Mouse (Mus musculus): Measurements from ENCODE around the gene Mchr1.
"Not testable (repeated sequence)": the region's sequence is repeated elsewhere in the genome, so short reads cannot be mapped to it uniquely, and the experiment has no call there.

Gene Mchr1

DNA sequence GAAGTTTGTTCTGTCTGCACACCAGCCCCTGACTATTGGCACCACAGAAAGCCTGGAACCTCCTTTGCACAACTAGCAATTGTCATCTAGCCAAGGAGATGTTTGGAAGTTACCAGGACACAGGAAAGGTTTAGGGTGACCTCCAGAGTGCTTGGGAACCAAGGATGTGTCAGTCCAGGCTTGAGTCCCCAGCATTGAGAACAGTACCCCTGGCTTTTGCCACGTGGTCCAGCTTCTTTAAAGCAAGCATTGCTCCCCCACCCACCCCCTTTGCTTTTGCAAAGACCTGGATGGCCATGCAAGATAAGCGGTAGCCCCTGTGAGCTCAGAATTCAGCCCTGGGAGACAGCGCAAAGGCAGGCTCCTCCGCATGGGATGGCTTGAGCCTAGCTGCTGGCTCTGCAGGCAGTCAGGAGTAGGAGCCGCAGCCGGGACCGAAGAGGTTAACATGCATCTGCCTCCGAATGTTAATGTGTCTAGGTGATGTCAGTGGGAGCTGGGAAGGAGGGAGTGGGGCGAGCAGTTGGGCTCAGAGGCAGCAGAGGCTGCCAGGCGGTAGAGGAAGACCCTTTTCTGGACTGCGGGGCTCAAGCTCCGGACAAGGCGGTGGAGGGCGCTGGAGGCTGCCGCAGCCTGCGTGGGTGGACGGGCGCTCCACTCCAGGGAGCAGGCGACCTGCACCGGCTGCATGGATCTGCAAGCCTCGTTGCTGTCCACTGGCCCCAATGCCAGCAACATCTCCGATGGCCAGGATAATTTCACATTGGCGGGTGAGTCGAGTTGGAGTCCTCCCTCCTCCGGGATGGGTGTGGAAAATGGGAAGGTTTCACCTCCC lies at the start of gene Mchr1:
Gene Mchr1, plus strand, starts transcription at position 414 of the 835 bp plus-strand sequence.
- no peak for DNase-seq (ENCODE audit: low read depth)

DNA sequence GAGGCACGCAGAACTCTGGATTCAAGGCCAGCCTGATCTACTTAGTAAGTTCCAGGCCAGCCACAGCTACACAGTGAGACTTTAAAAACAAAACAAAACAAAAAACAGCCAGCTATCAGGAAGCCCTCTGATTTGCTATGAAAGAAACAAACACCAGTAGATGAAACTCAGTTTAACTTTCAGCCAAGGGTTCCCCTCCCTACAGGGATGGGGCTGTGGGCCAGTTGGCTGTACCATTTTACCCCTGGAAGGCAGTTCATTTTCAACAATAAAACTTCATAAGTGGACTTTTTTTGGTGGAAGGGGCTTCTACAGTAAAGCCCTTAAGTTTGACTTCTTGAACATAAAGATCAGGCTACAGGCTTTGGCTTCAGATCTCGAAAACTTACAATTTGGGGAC lies 46.2 kb upstream of the Mchr1 start:
- no peak for DNase-seq (ENCODE audit: low read depth)

DNA sequence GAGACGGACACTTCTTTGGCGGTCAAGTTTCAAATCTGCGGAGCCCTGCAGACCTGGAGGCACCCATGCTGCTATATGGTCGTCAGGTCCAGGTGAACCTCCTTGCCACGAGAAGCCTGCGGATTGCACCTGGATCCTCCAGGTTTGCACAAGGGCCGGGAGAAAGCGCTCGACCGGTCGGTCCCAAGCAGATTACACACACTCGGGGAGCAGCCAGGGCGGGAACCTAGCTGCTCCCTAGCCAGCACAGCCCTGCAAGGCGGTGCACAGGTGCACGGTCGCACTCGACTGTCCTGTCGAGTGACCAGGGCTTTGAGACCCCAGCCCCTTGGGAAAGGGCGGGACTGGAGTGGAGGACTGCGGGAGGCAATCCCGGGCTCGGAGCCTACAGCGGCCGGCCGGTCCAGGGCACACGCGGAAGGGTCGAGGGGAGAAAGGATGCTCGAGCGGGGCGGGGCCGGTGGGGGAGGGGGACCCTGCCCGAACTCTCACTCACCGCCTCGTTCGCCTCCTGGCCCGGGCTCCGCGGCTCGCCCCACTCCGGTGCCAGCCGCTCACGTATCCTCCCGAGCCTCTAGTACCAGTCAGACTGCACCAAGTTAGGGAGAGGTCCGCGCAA lies 45.2 kb upstream of the Mchr1 start:
- DNase-seq (ENCODE audit: low read depth) = peak; percentile 55

DNA sequence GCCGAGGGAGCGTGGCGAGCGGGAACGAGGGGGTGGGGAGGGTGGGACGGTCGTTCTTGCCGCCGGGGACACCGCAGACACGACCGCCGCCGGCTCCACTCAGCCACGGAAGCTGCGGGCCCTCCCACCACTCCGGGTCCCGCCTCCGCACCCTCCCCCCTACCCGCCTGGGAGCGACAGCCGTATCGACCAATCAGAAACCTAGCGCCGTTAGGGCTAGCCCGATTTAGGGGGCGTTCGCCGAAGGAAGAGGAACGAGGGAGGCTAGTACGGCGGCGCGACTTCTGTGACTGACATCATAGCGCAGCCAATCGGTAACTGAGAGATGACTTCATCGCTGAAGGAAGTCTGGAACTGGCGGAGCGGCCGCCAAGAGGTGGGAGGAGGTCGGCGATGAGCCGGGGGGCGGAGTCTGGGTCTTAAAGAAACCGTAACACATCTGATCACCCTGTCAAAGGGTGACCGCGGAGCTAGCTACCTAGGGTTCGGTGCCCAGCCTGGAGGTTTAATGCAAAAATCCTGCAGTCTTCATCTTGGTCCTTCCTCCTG lies 44.6 kb upstream of the Mchr1 start, which contains the start of gene Mrtfa:
Gene Mrtfa, minus strand, starts transcription at position 128 of the 549 bp plus-strand sequence.
- peak; percentile 99 for DNase-seq (ENCODE audit: low read depth)

DNA sequence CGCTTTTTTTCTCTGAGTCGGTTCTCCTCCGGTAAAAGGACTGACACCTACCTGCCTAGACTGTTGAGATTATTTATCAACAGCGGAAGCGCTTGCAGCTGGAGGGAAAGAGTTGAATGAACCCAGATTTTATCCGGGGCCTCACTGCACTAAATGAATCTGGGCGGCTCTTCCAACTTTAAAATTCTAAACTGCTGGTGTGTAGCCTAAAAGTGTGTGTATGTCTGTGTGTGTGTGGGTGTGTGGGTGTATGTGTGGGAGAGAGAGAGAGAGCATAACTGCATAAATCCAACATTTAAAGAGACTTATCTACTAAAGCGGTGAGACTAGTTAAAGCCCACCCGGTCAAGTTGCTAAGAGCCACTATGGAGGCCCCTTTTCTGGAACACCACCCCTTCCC lies 44.0 kb upstream of the Mchr1 start:
- no peak for DNase-seq (ENCODE audit: low read depth)

DNA sequence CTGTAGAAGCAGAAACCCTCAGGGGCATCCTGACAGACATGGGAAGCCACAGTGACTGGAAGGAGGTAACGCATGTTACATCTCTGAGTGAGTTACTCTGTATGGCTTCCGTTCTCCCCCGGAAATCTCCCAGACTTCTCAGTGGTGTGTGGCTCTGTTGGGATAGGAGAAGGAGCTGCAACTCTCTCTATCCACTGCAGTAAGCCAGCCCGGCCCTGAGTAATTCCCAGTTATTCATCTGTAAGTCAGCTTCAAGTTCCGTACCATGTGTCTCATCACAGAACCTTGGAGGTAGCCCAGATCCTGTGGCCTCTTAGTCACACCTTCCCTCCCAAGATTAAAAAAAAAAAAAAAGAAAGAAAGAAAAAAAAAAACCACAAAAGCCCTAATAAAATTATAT lies 43.0 kb upstream of the Mchr1 start:
- no peak for DNase-seq (ENCODE audit: low read depth)

DNA sequence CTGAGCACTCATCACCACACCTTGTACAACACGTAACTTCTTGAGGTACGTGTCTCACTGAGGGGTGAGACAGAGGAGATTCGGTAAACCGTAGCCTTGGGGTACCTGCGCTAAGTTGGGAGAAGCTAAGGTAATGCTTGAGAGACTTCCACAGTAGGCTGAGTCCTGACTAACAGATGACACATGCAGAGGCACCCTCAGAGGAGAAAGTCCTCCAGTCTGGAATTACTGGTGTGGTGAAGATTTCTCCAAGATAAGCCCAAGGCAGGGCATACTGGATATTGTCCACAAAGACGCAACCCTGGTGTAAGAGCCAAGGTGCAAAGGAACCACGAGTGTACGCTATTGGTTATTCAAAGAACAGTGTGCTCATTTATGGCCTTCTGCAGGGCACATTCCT lies 42.4 kb upstream of the Mchr1 start:
- DNase-seq (ENCODE audit: low read depth) = no peak

DNA sequence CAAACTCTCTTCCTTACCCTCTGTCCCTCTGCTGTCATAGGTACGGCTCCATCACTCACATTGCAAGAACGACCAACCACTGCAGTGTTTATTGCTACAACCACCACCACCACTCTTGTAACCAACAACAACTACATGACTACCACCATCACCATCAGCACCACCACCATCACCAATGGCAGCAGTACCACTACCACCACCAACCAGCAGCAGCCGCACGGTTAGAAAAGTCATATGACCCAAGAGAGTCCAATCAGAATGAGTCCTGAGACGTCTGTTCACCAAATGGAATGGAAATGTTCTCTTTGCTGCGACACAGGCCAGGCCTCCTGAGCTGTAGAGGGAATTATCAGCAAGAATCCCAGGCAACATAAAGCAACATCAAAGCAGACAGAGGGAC lies 40.5 kb upstream of the Mchr1 start:
- DNase-seq (ENCODE audit: low read depth) = no peak

DNA sequence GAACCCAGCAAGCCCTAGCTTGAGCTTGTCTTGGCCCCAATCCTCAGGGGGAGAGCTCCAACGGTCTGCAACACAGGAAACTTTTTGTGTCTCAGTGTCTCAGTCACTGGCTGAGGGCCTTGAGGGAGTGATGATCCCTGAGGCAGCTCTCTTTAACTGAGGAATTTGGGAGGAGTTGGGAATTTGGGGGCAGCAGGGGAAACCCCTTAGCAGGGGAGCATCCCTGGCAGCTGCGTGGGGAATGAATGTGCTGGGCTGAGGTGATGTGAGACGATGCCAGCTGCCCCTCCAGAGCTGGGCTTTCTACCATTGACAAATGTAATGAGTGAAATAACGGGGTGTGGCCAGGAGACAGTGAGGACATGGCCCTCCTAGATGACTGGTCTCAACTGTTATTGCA lies 39.9 kb upstream of the Mchr1 start:
- no peak for DNase-seq (ENCODE audit: low read depth)

DNA sequence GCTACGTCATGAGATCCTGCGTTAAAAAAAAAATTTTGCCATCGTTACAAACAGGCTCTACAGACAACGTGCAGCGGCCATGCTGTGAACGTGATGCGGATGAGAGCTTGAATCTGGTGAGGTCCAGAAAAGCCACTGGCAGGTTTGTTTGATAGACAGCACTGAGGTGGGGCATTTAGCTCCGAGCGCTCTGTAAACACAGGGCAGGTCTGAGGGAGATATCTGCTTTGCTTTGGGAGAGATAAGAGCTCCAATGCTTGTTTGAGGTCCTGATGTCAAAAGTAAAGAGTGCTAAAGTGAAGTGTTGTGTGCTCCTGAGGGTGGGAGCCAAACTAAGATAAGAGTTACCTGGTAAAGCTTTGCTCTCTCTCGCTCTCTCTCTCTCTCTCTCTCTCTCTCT lies 38.1 kb upstream of the Mchr1 start:
- no peak for DNase-seq (ENCODE audit: low read depth)

DNA sequence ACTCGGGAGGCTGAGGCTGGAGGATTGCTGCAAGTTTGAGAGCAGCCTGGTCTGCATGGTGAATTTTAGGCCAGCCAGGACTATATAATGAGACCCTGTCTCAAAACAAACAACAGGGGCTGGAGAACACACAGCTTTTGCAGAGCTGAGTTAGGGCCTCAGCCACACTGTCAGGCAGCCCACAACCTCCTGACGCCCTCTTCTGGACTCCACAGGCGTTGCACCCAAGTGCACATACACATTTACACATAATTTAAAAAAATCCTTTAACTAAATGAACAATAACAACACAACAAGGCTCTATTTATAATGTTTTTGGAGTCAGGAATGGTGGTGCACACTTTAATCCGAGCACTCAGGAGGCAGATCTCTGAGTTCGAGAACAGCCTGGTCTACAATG lies 36.9 kb upstream of the Mchr1 start:
- no peak for DNase-seq (ENCODE audit: low read depth)

DNA sequence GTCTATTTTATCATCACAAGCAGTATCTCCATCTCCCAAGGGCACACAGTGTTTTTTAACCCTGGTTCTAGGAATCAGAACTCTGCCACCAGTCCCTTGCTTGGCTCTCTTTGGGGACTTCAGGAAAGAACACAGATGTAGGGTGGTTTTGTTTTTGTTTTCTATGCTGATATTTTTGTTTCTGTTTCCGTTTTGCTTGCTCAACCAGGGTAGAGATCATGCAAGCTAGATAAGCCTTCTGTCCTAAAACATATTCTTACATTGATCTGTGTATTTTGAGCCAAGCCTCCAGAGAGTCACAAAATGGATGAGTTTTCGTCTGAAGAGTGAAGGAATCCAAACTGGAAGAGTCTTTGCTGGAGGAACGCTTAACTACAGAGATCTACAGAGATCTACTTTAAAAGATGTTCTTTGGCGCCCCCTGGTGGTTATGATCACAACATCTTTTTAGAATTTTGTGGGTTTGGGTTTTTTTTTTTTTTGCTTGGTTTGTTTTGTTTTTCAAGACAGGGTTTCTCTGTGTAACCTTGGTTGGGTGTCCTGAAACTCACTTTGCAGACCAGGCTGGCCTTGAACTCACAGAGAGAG lies 35.8 kb upstream of the Mchr1 start:
- peak; percentile 96 for DNase-seq (ENCODE audit: low read depth)

DNA sequence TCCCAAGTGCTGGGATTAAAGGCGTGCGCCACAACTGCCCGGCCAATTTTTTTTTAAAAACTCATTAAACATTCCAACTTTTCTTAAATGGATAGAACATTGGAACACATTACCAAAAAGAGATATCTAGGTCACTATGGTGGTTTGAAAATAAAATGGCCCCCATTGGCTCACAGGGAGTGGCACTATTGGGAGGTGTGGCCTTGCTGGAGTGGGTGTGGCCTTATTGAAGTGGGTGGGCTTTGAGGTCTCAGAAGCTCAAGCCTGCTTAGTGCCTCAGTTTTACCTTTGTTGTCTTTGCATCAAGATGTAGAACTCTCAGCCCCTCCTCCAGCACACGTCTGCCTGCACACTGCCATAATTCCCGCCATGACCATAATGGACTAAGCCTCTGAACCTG lies 32.8 kb upstream of the Mchr1 start:
- DNase-seq (ENCODE audit: low read depth) = no peak

DNA sequence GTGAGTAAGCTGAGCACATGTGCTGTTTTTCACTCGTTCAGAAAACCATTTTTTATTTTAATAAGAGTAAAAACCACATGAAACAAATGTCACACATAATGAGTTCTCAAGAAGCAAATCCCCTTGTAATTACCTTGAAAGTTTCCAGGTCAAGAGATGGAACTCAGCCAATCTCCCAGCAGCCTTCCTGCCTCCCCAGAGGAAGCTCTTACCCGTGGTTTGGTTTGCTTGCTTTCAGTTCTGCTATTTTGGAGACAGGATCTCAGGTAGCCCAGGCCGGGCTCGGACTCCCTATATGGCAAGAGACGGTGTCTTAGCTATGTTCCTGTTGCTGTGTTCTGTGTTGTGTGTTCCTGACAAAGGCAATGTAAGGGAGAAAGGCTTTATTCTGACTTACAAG lies 24.8 kb upstream of the Mchr1 start:
- DNase-seq (ENCODE audit: low read depth) = peak; percentile 56

DNA sequence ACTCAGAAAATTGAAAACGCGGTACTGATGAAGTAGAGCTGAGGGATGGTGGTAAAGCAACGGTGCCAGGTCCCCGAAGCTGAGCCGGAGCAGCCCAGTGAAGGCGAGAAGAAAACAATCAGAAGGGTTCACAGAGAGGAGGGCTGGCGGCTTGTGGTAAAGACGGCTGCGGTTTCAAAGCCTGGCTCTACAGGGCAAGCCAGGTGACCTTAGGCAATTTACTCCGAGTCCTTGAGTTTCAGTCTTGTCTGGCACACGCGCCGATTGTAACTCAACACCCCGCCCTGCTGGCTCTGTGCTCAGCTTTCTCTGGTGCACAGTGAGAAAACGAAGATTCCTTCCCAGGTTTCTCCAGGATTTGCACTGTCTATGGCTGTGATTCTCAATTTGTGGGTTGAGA lies 22.3 kb upstream of the Mchr1 start:
- peak; percentile 35 for DNase-seq (ENCODE audit: low read depth)

DNA sequence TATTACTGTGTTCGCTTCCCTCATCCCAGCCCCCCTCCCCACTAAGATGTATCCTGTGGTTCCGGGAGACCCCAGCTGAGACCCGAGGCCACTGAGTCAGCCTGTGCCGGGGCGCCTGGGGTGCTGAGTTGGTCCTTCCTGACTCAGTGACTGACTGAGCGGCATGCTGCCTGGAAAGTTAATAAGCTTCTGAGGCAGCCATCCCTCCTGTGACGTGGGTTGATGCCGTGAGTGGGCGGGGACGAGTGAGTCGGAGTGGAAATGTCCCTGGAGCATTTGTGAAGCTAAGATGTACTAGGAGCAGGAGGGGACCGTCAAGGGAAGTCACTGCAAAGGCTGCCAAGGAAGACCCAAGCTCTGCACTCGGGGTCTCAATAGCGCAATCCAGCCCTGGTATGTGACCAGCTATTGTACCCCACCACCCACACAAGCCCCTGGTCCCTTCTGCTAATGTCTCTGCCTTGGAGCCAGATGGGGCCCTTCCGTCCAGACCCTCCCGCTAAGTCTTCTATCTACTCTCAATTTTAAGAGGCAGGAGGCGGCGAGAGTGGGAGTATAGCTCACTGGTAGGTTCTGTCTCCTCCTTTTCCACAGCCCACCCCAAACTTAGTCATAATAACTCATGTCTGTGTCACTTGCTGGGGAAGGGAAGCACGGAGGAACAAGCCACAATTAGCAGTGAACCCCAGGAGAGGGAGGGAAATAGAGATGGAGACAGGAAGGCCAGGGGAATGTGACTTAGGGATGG lies 18.2 kb upstream of the Mchr1 start:
- DNase-seq (ENCODE audit: low read depth) = no peak

DNA sequence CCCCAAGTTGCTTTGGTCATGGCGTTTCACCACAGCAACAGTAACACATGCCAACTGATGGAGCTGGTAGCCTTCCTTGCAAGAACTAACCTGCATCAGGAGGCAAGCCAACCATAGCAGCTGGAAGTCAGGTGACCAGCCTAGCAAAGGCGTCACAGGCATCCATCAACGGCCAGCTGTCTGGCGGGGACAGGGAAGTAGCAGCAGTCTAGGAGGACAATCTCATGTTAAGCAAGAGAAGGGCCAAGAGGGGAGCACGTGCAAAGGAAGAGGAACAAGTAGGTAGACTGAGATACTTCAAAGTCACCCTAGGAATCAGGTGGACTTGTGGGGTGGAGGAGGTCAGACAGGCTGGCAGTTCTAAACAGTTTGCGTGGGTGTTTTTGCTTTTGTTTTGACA lies 16.2 kb upstream of the Mchr1 start:
- DNase-seq (ENCODE audit: low read depth) = no peak

DNA sequence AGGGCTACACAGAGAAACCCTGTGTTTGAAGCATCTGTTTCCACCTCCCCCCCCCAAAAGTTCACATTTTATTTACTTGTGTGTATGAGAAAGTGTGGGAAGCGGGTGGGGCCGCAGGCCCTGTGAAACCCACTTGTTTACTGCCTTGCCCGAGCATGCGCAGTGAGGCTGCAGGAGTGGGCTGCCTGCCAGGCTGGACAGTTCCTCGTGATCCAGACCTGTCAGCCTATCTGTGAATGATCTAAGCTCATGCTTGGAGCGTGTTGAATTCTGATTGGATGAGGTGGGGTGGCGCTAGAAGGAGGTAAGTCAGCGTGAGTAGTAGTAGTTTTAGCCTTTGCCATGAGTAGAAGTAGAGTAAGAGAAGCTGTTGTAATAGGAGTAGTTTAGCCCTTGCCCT lies 15.2 kb upstream of the Mchr1 start:
- not testable (repeated sequence) for DNase-seq (ENCODE audit: low read depth)

DNA sequence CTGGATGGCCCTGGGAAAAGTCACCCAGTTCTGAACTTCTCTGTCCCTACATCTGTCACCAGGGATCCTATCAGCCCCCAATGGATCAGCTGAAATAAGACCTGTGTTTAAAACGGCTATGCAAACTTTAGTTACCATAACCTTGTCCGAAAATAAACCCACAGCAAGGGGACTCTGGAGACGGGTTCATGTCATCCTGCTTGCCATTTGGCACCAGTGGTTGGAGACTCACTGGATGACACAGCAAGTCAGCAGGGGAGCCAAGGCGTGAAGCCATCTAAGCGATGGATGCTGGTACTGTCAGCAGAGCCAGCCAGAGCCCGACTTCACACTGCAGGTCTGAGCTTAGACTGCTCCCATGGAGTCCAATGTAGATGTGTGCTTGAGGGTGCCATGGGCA lies 13.9 kb upstream of the Mchr1 start:
- no peak for DNase-seq (ENCODE audit: low read depth)

DNA sequence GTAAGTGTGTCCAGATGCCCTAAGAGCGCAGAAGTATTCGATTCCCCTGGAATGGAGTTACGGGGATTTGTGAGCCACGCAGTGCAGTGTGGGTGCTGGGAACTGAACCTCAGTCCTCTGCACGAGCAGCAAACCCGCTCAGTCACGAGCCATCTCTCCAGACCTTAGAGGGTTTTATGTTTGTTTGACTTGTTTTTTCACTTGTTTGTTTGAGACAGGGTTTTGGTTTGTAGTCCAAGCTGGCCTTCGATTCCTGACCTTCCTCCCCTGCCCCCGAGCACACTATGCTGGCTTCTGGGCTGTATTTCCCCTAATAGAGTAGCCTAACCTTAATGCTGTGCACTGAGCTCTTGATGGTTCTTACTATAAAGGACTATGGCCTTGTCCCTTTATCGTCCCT lies 10.3 kb upstream of the Mchr1 start:
- no peak for DNase-seq (ENCODE audit: low read depth)

DNA sequence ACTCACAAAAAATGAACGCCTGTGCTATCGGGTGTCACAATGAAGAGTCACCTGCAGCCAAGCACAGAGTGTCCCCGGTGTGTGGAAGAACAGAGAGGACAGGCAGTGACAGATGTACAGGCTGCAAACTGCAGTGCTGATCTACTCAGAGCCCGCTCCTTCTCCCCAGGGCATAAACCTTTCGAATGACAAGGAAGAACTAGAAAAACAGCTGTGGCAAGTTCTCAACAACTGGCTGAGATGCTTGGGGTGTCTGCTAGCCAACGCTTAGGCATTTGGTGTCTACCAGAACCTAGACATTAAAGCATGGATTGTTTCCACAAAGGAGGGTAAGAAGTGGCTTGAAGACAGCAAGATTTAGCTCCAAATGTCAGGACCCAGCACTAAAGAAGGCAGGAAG lies 9.6 kb upstream of the Mchr1 start:
- no peak for DNase-seq (ENCODE audit: low read depth)

DNA sequence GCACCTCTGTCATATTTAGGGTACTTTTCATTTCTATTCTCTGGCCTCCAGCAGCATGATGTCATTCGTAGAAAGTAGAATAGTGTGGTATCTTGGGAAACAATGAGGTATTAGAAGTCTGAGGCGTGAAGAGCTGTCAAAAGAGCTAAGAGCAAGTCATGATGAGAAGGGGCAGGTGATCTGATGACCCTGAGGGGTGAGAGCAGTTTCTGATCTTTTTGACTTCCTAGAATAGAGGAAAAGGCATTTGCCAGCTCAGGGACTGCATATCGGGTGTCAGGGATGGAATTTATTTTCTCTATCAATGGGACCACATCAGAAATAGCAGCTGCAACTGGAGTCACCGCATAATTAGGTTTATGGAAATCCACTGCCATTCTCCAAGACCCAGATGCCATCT lies 8.5 kb upstream of the Mchr1 start:
- DNase-seq (ENCODE audit: low read depth) = no peak

Data from induced T-regulatory cell, adult 2 months (primary cell).